Mouse (Mus musculus) lung, postnatal 0 days (tissue): ENCODE measurements around the gene Usp34. TPM values are rescaled to one million over a fixed set of nuclear protein-coding genes. Genes with fewer than 3 reads are reported as not detected.
"Not testable (repeated sequence)": the region's sequence is repeated elsewhere in the genome, so short reads cannot be mapped to it uniquely, and the experiment has no call there.

Source experiments
- ATAC-seq: fragments of 200-750 bp; cut with Nextera tagmentation; 2 replicates; pipeline ENCODE4 v1.8.0; 2017; ENCODE audit warnings: moderate library complexity
- DNase-seq: peaks from one replicate; pipeline ENCODE4 v3.0.0-alpha.2; 2016; ENCODE audit warnings: low spot score
- H3K27ac ChIP-seq: fragments of 300-500 bp; sonication (generic); 2 replicates; pipeline ENCODE4 v1.5.1; 2014; ENCODE audit warnings: antibody characterized with exemption, mild to moderate bottlenecking, low read length, mixed read lengths
- H3K27me3 ChIP-seq: fragments of 300-500 bp; sonication (generic); replicated peaks from 2 replicates; pipeline ENCODE4 v1.6.1; 2014; ENCODE audit warnings: low read length, mixed read lengths; ENCODE audit not compliant: insufficient read depth
- H3K36me3 ChIP-seq: fragments of 300-500 bp; sonication (generic); 2 replicates; pipeline ENCODE4 v1.6.1; 2014; ENCODE audit warnings: low read length, mixed read lengths; ENCODE audit not compliant: insufficient read depth
- H3K4me1 ChIP-seq: fragments of 300-500 bp; sonication (generic); 2 replicates; pipeline ENCODE4 v1.6.1; 2014; ENCODE audit warnings: antibody characterized with exemption, low read depth, low read length, mixed read lengths; ENCODE audit not compliant: insufficient read depth
- H3K4me2 ChIP-seq: fragments of 300-500 bp; sonication (generic); replicated peaks from 2 replicates; pipeline ENCODE4 v1.6.1; 2014; ENCODE audit warnings: low read depth, mild to moderate bottlenecking, low read length, moderate library complexity, mixed read lengths
- H3K4me3 ChIP-seq: fragments of 300-500 bp; sonication (generic); 2 replicates; pipeline ENCODE4 v1.5.1; 2014; ENCODE audit warnings: low read depth, low read length
- H3K9ac ChIP-seq: fragments of 300-500 bp; sonication (generic); replicated peaks from 2 replicates; pipeline ENCODE4 v1.6.1; 2014; ENCODE audit warnings: low read depth, mild to moderate bottlenecking
- H3K9me3 ChIP-seq: fragments of 300-500 bp; sonication (generic); 2 replicates; pipeline ENCODE4 v1.6.1; 2016; ENCODE audit warnings: low read length, mixed read lengths
- CTCF ChIP-seq: IDR thresholded peaks from 2 replicates; pipeline ENCODE4 v1.5.1; 2016; ENCODE audit warnings: antibody characterized with exemption, mild to moderate bottlenecking
- EP300 ChIP-seq: IDR thresholded peaks from 2 replicates; pipeline ENCODE4 v1.6.1; 2016; ENCODE audit warnings: antibody characterized with exemption, mild to moderate bottlenecking, control low read depth
- WGBS: fragments of 180-500 bp; shearing (Covaris S2); extraction: QIAGEN DNeasy Blood & Tissue Kit; methylation state at CpG from one replicate; pipeline ENCODE4 v1.1.7; 2014; 5-methylcytosine and 5-hydroxymethylcytosine counted together
- polyA plus RNA-seq: library from polyadenylated mRNA; unstranded; fragments of >200 nt; fragmentation: Nextera tagmentation; extraction: Ambion mirVana; gene quantifications from 2 replicates; pipeline ENCODE4 v1.2.1, GENCODE M21; 2015

Usp34 gene
- polyA plus RNA-seq, 1 experiment from 2014 or later = 15.3 TPM

- TF ChIP-seq CTCF (peak; percentile 74), EP300 (no peak)
- Histone ChIP-seq H3K4me2 (no peak overlapping the region), H3K27me3 (no peaks in the 10 kb centered on the region), H3K36me3 (peaks cover 21% of the 10 kb centered on the region; the same call in 1 of the 2 replicates), H3K9me3 (no peaks in the 10 kb centered on the region), H3K27ac (no peak overlapping the region), H3K4me1 (no peaks in the 10 kb centered on the region), H3K4me3 (no peak overlapping the region), H3K9ac (no peak overlapping the region)
- ATAC-seq (peak; percentile 47), DNase-seq (peak; percentile 92)
- 71% methylated on average over 4 of the region's 4 CpGs for WGBS
Measured at GRCm38 (mm10) chr11:23271770-23272724, 34.6 kb upstream of the Usp34 start.

- H3K27me3 ChIP-seq = no peaks in the 10 kb centered on the region
- H3K9me3 ChIP-seq = no peaks in the 10 kb centered on the region
- DNase-seq (no peak), ATAC-seq (no peak)
- TF ChIP-seq EP300 = no peak
- WGBS = 60% methylated on average over 3 of the region's 3 CpGs
- H3K36me3 ChIP-seq = peaks cover 29% of the 10 kb centered on the region; the same call in 1 of the 2 replicates
- no peak overlapping the region for H3K9ac ChIP-seq
- no peak overlapping the region for H3K4me2 ChIP-seq
- H3K27ac ChIP-seq = no peak overlapping the region
- no peaks in the 10 kb centered on the region for H3K4me1 ChIP-seq
- no peak overlapping the region for H3K4me3 ChIP-seq
Measured at GRCm38 (mm10) chr11:23275780-23276179, 30.9 kb upstream of the Usp34 start.

DNA sequence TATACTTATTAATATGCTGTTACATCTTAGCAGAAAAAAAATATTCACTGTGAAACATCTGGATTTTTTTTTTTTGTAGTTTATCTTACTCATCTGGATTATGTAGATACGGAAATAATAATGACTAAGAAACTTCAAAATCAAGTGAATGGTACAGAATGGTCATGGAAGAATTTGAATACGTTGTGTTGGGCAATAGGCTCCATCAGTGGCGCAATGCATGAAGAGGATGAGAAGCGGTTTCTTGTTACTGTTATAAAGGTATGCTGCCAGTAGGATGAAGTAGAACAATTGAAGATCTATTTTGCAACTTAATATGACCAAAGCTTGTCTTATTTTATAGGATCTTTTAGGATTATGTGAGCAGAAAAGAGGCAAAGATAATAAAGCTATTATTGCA lies 22.2 kb upstream of the Usp34 start:
- Histone ChIP-seq H3K36me3 (peaks cover 39% of the 10 kb centered on the region; the same call in 1 of the 2 replicates), H3K4me3 (no peak overlapping the region), H3K9me3 (no peaks in the 10 kb centered on the region), H3K4me2 (no peak overlapping the region), H3K27ac (no peak overlapping the region), H3K4me1 (no peaks in the 10 kb centered on the region), H3K27me3 (no peaks in the 10 kb centered on the region), H3K9ac (no peak overlapping the region)
- WGBS = 88% methylated on average over 4 of the region's 4 CpGs
- TF ChIP-seq CTCF (no peak), EP300 (no peak)
- ATAC-seq (no peak), DNase-seq (no peak)

DNA sequence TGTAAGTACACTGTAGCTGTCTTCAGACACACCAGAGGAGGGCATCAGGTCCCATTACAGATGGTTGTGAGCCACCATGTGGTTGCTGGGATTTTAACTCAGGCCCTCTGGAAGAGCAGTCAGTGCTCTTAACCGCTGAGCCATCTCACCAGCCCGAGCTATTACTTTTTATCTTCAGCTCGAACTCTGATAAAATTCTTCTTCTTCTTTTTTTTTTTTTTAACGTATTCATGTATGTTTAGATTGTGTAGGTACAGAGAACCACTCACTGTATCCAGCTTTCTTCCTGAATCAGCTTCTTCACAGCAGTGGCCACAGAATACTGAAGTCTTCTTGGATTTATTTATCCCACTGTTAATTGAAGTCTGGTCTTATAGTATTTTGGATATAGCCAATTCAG lies 17.8 kb upstream of the Usp34 start:
- not testable (repeated sequence) for H3K4me1 ChIP-seq

DNA sequence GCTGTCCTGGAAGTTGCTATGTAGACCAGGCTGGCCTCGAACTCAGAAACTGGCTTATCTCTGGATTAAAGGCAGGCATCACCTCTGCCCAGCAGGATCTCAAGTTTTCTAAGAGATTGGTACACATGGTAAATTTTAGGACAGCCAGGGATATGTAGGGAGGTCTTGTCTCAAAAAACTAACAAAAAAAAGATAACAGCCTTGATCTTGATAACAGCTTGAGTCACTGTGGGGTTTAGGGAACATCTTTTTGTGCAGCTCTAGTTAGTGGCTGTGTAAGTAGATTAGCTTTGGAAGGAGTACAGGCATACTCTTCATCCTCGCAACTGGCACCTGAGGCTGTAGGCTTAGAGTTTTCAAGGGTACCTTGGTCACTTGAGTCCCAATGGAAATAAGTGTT lies 9.3 kb upstream of the Usp34 start:
- H3K9ac ChIP-seq = no peak overlapping the region
- no peak for DNase-seq
- TF ChIP-seq CTCF (no peak), EP300 (no peak)
- H3K9me3 ChIP-seq = no peaks in the 10 kb centered on the region
- no peaks in the 10 kb centered on the region for H3K4me1 ChIP-seq
- H3K27me3 ChIP-seq = no peaks in the 10 kb centered on the region
- no peak overlapping the region for H3K4me2 ChIP-seq
- H3K27ac ChIP-seq = no peak overlapping the region
- H3K4me3 ChIP-seq = no peak overlapping the region
- peaks cover 10% of the 10 kb centered on the region; the same call in 1 of the 2 replicates for H3K36me3 ChIP-seq
- 79% methylated on average over 2 of the region's 2 CpGs for whole genome bisulfite sequencing
- ATAC-seq = no peak

More for the DNA sequence above, 17.8 kb upstream of the Usp34 start:
- H3K9ac ChIP-seq, ATAC-seq, H3K4me3 ChIP-seq, DNase-seq, H3K9me3 ChIP-seq, H3K27me3 ChIP-seq, H3K4me2 ChIP-seq, H3K27ac ChIP-seq: not testable (repeated sequence)
- 74% methylated on average over 4 of the region's 4 CpGs for WGBS
- peaks cover 26% of the 10 kb centered on the region for H3K36me3 ChIP-seq

GRCm38 (mm10) chr11:23298301-23298700 lies 8.4 kb upstream of the Usp34 start:
- no peak overlapping the region for H3K4me2 ChIP-seq
- H3K9ac ChIP-seq = no peak overlapping the region
- DNase-seq = peak; percentile 55
- no peaks in the 10 kb centered on the region for H3K9me3 ChIP-seq
- H3K36me3 ChIP-seq = peaks cover 10% of the 10 kb centered on the region; the same call in 1 of the 2 replicates
- TF ChIP-seq EP300 (no peak; the same call in 1 of the 2 replicates), CTCF (no peak)
- H3K4me1 ChIP-seq = no peaks in the 10 kb centered on the region
- no peaks in the 10 kb centered on the region for H3K27me3 ChIP-seq
- 54% methylated on average over 2 of the region's 2 CpGs for WGBS
- no peak overlapping the region for H3K4me3 ChIP-seq
- H3K27ac ChIP-seq = no peak overlapping the region
- peak; percentile 81 for ATAC-seq
